Mouse (Mus musculus): ENCODE data around the gene Tmem41a.
"Not testable (repeated sequence)": the region's sequence is repeated elsewhere in the genome, so short reads cannot be mapped to it uniquely, and the experiment has no call there.

The Tmem41a gene

GRCm38 (mm10) chr16:21946761-21947715, at the start of gene Tmem41a:
Tmem41a (minus strand) TSS chr16:21947552.
- peak; percentile 87 for DNase-seq

GRCm38 (mm10) chr16:21996402-21996801, 49.0 kb upstream of the Tmem41a start:
- DNase-seq = no peak

- peak; percentile 15 for DNase-seq
Observed at GRCm38 (mm10) chr16:21995304-21995703, 48.0 kb upstream of the Tmem41a start, which contains the start of gene Liph. Liph (minus strand) TSS chr16:21995663.

GRCm38 (mm10) chr16:21991774-21992173, 44.4 kb upstream of the Tmem41a start:
- no peak for DNase-seq

- DNase-seq = not testable (repeated sequence)
Observed at GRCm38 (mm10) chr16:21990893-21991292, 43.5 kb upstream of the Tmem41a start.

- no peak for DNase-seq
Observed at GRCm38 (mm10) chr16:21987956-21988355, 40.6 kb upstream of the Tmem41a start.

- no peak for DNase-seq
Observed at GRCm38 (mm10) chr16:21986191-21986590, 38.8 kb upstream of the Tmem41a start.

- DNase-seq = no peak
Observed at GRCm38 (mm10) chr16:21984091-21984490, 36.7 kb upstream of the Tmem41a start.

GRCm38 (mm10) chr16:21983581-21983980, 36.2 kb upstream of the Tmem41a start:
- DNase-seq = no peak

- DNase-seq = no peak
Observed at GRCm38 (mm10) chr16:21983146-21983545, 35.8 kb upstream of the Tmem41a start.

- no peak for DNase-seq
Observed at GRCm38 (mm10) chr16:21977347-21977746, 30.0 kb upstream of the Tmem41a start.

- no peak for DNase-seq
Observed at GRCm38 (mm10) chr16:21976203-21976602, 28.9 kb upstream of the Tmem41a start.

GRCm38 (mm10) chr16:21971446-21971845, 24.1 kb upstream of the Tmem41a start:
- no peak for DNase-seq

- no peak for DNase-seq
Observed at GRCm38 (mm10) chr16:21970536-21970935, 23.2 kb upstream of the Tmem41a start.

- no peak for DNase-seq
Observed at GRCm38 (mm10) chr16:21969874-21970273, 22.5 kb upstream of the Tmem41a start.

GRCm38 (mm10) chr16:21965576-21965975, 18.2 kb upstream of the Tmem41a start:
- DNase-seq = no peak

GRCm38 (mm10) chr16:21955591-21955990, 8.2 kb upstream of the Tmem41a start:
- no peak for DNase-seq

- no peak for DNase-seq
Observed at GRCm38 (mm10) chr16:21928471-21928870, 18.9 kb downstream of the Tmem41a start.

GRCm38 (mm10) chr16:21916681-21917080, 30.7 kb downstream of the Tmem41a start:
- no peak for DNase-seq

- no peak for DNase-seq
Observed at GRCm38 (mm10) chr16:21913347-21913746, 34.0 kb downstream of the Tmem41a start.

- DNase-seq = not testable (repeated sequence)
Observed at GRCm38 (mm10) chr16:21908906-21909305, 38.4 kb downstream of the Tmem41a start.

GRCm38 (mm10) chr16:21906902-21907301, 40.5 kb downstream of the Tmem41a start:
- DNase-seq = no peak

- DNase-seq = no peak
Observed at GRCm38 (mm10) chr16:21905996-21906395, 41.4 kb downstream of the Tmem41a start.

GRCm38 (mm10) chr16:21904636-21905035, 42.7 kb downstream of the Tmem41a start:
- DNase-seq = no peak
